Mouse (Mus musculus) kidney, adult 2 months (tissue): ENCODE data around the gene Nek7. TPM values are rescaled to one million over a fixed set of nuclear protein-coding genes. Genes with fewer than 3 reads are reported as not detected.
A peak's percentile ranks its signal among the peaks of the same experiment; 100 is the strongest.

Source experiments
- DNase-seq: peaks from one replicate; pipeline ENCODE4 v3.0.0; 2021
- H3K27ac ChIP-seq: fragments of 200-500 bp; 2 replicates; pipeline ENCODE4 v1.5.1; 2012; ENCODE audit warnings: low read depth, low read length, control low read depth, inconsistent platforms; ENCODE audit not compliant: insufficient read depth
- H3K27me3 ChIP-seq: fragments of 200-500 bp; replicated peaks from 2 replicates; pipeline ENCODE4 v1.6.1; 2012; ENCODE audit warnings: mild to moderate bottlenecking, moderate library complexity, low read length, inconsistent platforms; ENCODE audit not compliant: control insufficient read depth, insufficient read depth
- H3K36me3 ChIP-seq: fragments of 200-500 bp; 2 replicates; pipeline ENCODE4 v1.6.1; 2012; ENCODE audit warnings: mild to moderate bottlenecking, moderate library complexity, low read length, inconsistent platforms; ENCODE audit not compliant: control insufficient read depth, insufficient read depth
- H3K4me1 ChIP-seq: fragments of 200-500 bp; 2 replicates; pipeline ENCODE4 v1.6.1; 2011; ENCODE audit warnings: low read length; ENCODE audit not compliant: control insufficient read depth, insufficient read depth
- H3K4me3 ChIP-seq: fragments of 200-500 bp; 2 replicates; pipeline ENCODE4 v1.5.1; 2011; ENCODE audit warnings: mild to moderate bottlenecking, low read depth, low read length, control low read depth; ENCODE audit not compliant: insufficient read depth
- CTCF ChIP-seq: fragments of 200-500 bp; conservative IDR thresholded peaks from 2 replicates; pipeline ENCODE4 v1.5.1; 2011; ENCODE audit warnings: low read depth, mild to moderate bottlenecking, control low read depth, low read length, moderate library complexity, mixed read lengths; ENCODE audit not compliant: insufficient read depth, insufficient read length
- POLR2A ChIP-seq: fragments of 200-500 bp; IDR thresholded peaks from one replicate; pipeline ENCODE4 v1.6.1; 2011; ENCODE audit warnings: low read depth, low read length, control low read depth
- WGBS: fragments of 180-500 bp; shearing (Covaris S2); methylation state at CpG from one replicate; pipeline ENCODE4 v1.1.7; 2018; 5-methylcytosine and 5-hydroxymethylcytosine counted together
- polyA plus RNA-seq: library from polyadenylated mRNA; depleted of rRNA; stranded (reverse); fragments of >200 nt; gene quantifications from 2 replicates; pipeline ENCODE4 v1.2.3, GENCODE M21; 2012

The Nek7 gene
- polyA plus RNA-seq, 1 experiment, result 17.1 TPM

DNA sequence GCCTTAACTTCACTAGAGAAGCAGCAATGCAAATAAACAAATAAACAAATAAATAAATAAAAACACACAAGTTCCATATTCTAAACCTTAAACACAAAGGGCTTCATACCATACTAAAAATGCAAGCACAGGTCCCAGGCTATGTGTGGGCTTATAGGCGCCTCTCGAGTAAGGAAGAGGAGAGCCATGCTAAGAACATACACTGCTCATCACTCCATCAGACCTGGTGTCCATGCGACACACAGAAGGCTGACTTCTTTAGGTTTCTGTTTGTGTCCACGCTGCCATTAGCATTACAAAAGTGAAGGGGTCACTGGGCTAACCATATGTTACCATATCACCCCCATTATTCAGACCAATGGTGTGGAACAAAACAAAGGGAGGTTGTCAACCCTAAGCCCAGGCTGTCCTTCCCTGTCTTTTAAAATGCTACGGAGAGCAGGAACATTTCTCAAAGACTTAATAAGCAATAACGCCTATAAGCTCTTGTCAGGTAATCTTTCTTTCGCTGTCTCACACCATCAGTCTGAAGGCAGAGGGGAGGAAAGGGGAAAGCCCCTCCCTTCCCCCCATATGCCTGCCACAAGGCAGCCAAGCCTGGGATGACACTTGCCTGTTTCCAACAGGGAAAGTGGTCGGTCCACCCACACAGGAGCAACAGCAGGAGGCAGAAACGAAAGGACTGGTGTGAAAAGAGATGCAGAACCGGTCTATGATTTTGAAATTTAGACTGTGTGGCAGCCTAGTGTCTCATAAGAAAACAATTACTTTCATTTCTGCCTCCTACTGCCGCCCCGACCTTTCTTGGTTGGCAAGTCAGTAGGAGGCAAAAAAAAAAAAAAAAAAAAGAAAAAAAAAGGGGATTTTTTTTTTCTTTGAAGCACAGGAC lies 60.5 kb downstream of the Nek7 start:
- no peaks in the 10 kb centered on the region for H3K27me3 ChIP-seq
- peaks cover 3% of the 10 kb centered on the region; the same call in 1 of the 2 replicates for H3K4me1 ChIP-seq
- 70% methylated on average over 12 of the region's 12 CpGs for WGBS
- no peak for TF ChIP-seq POLR2A
- no peak for TF ChIP-seq CTCF
- no peak overlapping the region for H3K4me3 ChIP-seq
- H3K36me3 ChIP-seq, result no peaks in the 10 kb centered on the region
- DNase-seq, result no peak
- H3K27ac ChIP-seq, result no peak overlapping the region

DNA sequence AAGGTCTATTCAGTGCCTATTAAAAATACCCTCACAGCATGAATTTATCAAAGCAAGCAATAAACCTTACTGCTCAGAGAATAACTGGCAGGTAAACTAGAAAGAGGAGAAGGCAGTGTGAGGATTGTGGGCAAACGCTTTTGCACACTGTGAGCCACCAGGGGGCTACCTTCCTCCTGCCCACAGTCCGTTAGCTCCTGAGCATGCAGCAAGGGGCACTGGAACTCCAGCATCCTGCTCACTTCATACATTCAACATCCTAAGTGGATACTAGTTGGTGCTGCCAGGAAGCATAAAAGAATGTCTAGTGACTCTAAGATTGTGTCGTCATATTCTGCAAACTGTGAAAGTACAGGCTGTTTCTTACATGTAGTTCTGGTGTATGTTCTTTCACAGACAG lies 61.6 kb downstream of the Nek7 start:
- DNase-seq, result peak; percentile 33
- no peak overlapping the region for H3K27ac ChIP-seq
- no peaks in the 10 kb centered on the region for H3K27me3 ChIP-seq
- no peak for TF ChIP-seq POLR2A
- peak; percentile 71 for TF ChIP-seq CTCF
- no peak overlapping the region for H3K4me3 ChIP-seq
- H3K4me1 ChIP-seq, result peaks cover 3% of the 10 kb centered on the region; the same call in 1 of the 2 replicates
- WGBS, result 68% methylated on average over 3 of the region's 3 CpGs
- no peaks in the 10 kb centered on the region for H3K36me3 ChIP-seq

DNA sequence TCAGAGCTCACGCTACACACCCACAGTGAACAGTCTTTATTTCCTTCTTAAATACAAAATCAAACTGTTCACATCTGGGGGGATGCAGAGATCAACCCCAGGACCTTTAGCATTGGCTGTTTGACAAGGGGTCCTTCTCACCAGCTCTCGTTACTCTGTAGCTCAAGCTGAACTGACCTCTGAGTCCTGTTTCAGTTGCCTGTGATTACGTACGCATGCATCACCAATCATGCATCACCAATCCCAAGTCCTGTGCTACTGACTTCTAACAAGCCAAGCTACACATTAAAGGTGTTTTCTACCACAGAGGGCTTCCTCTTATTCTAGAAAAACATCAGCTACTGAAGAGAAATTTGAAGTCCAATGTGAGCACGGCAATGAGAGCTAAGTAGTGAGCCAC lies 65.0 kb downstream of the Nek7 start:
- no peaks in the 10 kb centered on the region for H3K36me3 ChIP-seq
- 52% methylated on average over 5 of the region's 5 CpGs for WGBS

DNA sequence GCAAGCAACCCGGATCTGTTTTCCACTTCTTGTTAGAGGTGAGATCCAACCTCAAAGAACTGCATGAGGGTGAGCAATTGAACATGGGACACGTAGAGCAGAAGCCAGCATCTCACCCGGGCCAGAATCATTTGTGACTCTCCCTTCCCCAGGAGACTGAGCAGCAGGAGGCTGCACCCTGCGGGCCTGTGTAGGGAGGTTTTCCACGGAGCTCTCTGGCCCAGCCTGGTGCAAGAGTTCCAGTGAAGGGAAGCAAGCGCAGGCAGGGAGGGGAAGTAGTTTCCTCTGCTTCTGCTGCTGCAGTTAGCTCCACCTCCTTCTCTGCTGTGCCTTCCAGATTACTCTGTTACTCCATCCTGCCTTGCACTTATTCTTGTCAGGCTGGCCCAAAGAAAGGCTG lies 69.8 kb downstream of the Nek7 start:
- DNase-seq, result no peak
- Histone ChIP-seq H3K4me3 (no peak overlapping the region), H3K4me1 (peaks cover 3% of the 10 kb centered on the region; the same call in 1 of the 2 replicates), H3K27ac (no peak overlapping the region), H3K27me3 (no peaks in the 10 kb centered on the region), H3K36me3 (no peaks in the 10 kb centered on the region)
- TF ChIP-seq POLR2A (no peak), CTCF (no peak)
- WGBS, result 44% methylated on average over 6 of the region's 6 CpGs

More for the DNA sequence above, 65.0 kb downstream of the Nek7 start:
- Histone ChIP-seq H3K27ac (no peak overlapping the region), H3K4me3 (no peak overlapping the region), H3K4me1 (peaks cover 3% of the 10 kb centered on the region; the same call in 1 of the 2 replicates), H3K27me3 (no peaks in the 10 kb centered on the region)
- no peak for TF ChIP-seq POLR2A
- no peak for TF ChIP-seq CTCF
- DNase-seq, result peak; percentile 79

DNA sequence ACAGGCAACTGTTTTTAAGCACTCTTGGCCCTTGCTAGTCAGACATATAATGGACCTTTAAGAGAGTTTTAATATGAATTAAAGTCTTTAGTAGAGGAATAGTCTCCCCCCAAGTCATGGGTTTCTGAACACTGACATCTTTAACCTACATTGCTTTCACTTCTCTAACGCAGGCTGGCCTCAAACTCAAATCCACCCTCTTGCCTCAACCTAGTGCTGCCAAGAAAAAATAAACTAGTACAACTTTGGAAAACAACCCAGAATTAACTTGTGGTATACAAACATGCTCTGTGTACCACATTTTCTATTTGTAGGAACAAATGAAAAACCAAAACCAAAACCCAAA lies 77.8 kb downstream of the Nek7 start:
- Histone ChIP-seq H3K4me3 (no peak overlapping the region), H3K27me3 (no peaks in the 10 kb centered on the region), H3K36me3 (no peaks in the 10 kb centered on the region), H3K27ac (no peak overlapping the region), H3K4me1 (peaks cover 17% of the 10 kb centered on the region)
- DNase-seq, result no peak
- 57% methylated on average over 1 of the region's 1 CpGs for WGBS
- no peak for TF ChIP-seq POLR2A
- no peak for TF ChIP-seq CTCF

DNA sequence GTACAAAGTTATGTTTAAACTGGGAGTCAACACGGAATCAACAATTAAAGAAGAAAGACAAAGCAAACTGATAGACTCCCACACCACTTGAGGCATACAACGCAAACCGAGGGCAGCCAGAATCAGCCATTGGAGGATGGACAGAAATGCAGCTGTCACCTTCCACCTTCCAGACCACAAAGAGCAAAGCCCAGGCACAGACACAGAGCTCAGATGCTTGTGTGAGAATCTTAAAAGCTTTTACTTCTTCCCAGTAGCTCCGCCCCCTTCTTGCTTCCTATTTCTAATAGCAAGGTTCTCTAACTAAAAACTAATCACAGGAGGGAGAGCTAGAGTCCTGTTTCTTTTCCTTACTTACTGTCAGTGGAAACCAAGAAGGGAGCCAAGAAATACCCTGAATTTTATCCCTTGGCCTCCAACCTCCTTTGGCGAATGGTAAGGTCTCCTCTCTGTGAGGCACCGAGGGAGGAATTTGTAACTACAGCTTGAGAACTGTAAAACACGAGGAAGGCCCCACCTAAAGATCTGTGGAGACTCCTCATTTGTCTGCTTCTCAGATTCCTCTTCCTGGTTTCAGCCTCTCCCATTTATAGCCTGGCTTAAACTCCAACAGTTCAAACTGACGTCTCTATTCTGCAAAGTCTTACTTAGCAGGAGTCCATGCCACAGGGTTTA lies 78.3 kb downstream of the Nek7 start:
- WGBS, result 48% methylated on average over 8 of the region's 8 CpGs
- DNase-seq, result no peak
- H3K27me3 ChIP-seq, result no peaks in the 10 kb centered on the region

DNA sequence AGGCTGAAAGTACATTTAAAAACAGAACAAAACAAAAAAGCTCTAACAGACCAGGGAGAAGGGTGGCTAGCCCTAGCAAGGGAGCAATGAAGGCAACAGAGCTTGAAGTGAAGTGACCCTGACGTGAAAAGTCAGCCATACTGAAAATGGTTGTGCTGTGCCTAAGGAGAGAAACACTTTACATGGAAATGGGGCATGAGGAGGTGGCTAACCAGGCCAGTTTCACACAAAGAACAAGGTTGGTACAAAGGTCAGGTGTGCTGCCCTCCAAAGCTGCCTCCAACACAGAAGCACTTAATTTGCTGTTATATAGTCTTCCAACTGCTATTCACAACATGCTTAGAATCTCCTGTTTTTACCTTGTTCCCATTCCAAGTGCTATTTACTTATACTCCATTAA lies 80.2 kb downstream of the Nek7 start:
- peaks cover 22% of the 10 kb centered on the region for H3K4me1 ChIP-seq
- H3K27me3 ChIP-seq, result no peaks in the 10 kb centered on the region
- peak; percentile 74 for DNase-seq
- no peak for TF ChIP-seq POLR2A
- no peak for TF ChIP-seq CTCF
- H3K27ac ChIP-seq, result peak overlapping the region; percentile 47; the same call in 1 of the 2 replicates
- no peak overlapping the region for H3K4me3 ChIP-seq
- no peaks in the 10 kb centered on the region for H3K36me3 ChIP-seq
- WGBS, result 37% methylated on average over 1 of the region's 1 CpGs

More for the DNA sequence above, 78.3 kb downstream of the Nek7 start:
- Histone ChIP-seq H3K4me3 (no peak overlapping the region), H3K36me3 (no peaks in the 10 kb centered on the region), H3K4me1 (peaks cover 17% of the 10 kb centered on the region), H3K27ac (no peak overlapping the region)
- no peak for TF ChIP-seq POLR2A
- TF ChIP-seq CTCF, result no peak
